Mouse (Mus musculus) lung, postnatal 4 days (tissue): ENCODE data around the gene Sar1a.

ENCODE experiments used
- DNase-seq, 2 experiments: peaks; one replicate each; pipeline ENCODE4 v3.0.0; 2021

Gene Sar1a

GRCm38 (mm10) chr10:61689405-61689804 is 9.3 kb downstream of the Sar1a start:
- DNase-seq = peak in 1 of 2 experiments; percentile 11

- DNase-seq = no peak
Observed at GRCm38 (mm10) chr10:61693563-61693962, 13.5 kb downstream of the Sar1a start.

GRCm38 (mm10) chr10:61694870-61695670 is 15.0 kb downstream of the Sar1a start, which contains the start of gene Tysnd1:
Tysnd1 (plus strand) TSS chr10:61695514.
- peak; percentile 97 to 98 for DNase-seq

GRCm38 (mm10) chr10:61695703-61696559 is 15.8 kb downstream of the Sar1a start:
- peak; percentile 24 to 32 for DNase-seq

GRCm38 (mm10) chr10:61696560-61696823 is 16.4 kb downstream of the Sar1a start:
- DNase-seq = no peak

GRCm38 (mm10) chr10:61697028-61697427 is 16.9 kb downstream of the Sar1a start:
- no peak for DNase-seq

- peak in 1 of 2 experiments; percentile 3 for DNase-seq
Observed at GRCm38 (mm10) chr10:61704663-61705062, 24.6 kb downstream of the Sar1a start.

- DNase-seq = peak in 1 of 2 experiments; percentile 12
Observed at GRCm38 (mm10) chr10:61706412-61707375, 26.6 kb downstream of the Sar1a start.

GRCm38 (mm10) chr10:61713601-61714000 is 33.5 kb downstream of the Sar1a start:
- DNase-seq = no peak

- no peak for DNase-seq
Observed at GRCm38 (mm10) chr10:61714146-61714545, 34.0 kb downstream of the Sar1a start.

- peak; percentile 77 to 83 for DNase-seq
Observed at GRCm38 (mm10) chr10:61714771-61715461, 34.8 kb downstream of the Sar1a start, which contains the start of gene Aifm2. Aifm2 (plus strand) TSS chr10:61715263.

GRCm38 (mm10) chr10:61715462-61715837 is 35.4 kb downstream of the Sar1a start:
- DNase-seq = no peak

GRCm38 (mm10) chr10:61715996-61716864 is 36.1 kb downstream of the Sar1a start:
- peak in 1 of 2 experiments; percentile 28 for DNase-seq

GRCm38 (mm10) chr10:61717406-61718296 is 37.6 kb downstream of the Sar1a start:
- no peak for DNase-seq

- no peak for DNase-seq
Observed at GRCm38 (mm10) chr10:61720331-61720730, 40.2 kb downstream of the Sar1a start.

GRCm38 (mm10) chr10:61722215-61722614 is 42.1 kb downstream of the Sar1a start:
- no peak for DNase-seq

- DNase-seq = no peak
Observed at GRCm38 (mm10) chr10:61723271-61723670, 43.2 kb downstream of the Sar1a start.

GRCm38 (mm10) chr10:61729181-61729580 is 49.1 kb downstream of the Sar1a start:
- DNase-seq = no peak

GRCm38 (mm10) chr10:61730171-61730570 is 50.1 kb downstream of the Sar1a start:
- DNase-seq = no peak

- DNase-seq = peak in 1 of 2 experiments; percentile 39
Observed at GRCm38 (mm10) chr10:61734377-61734776, 54.3 kb downstream of the Sar1a start.
